In the genomic region with DNA sequence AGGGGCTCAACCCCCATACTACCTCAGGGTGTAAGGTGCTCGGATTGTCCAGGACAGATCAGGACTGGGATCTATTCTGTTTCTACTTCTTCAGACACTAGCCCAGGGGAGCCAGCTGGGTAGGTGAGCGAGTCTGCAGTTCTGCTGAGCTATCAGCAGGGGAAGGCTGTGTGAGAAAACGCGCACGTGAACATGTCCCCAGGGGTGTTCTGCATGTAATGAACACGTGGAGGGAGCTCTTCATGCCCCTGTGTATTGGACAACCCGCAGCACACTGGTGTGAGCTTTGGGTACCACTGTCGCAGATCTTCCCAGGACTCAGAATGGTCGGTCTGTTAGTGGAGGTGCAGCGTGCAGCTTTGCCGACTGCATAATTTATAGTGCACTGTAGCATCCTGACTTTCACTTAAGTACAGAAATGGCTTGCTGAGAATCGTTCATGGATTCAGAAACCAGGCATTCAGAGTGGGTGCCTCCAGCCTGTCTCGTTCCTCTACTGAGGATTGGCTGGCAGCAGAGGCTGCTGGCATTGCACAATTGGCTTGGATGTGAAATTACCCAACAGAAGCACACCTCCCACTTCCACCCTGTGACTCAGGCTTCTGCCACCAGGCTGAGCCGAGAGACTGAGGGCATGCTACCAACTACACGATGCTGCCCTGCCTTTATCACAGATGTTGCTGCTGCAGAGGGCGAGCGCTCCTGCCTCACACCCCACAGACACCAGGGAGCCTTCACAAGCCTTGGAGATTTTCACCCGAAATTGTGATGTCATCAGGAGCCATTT, we compare ENCODE assay signal across 9 mouse cellular contexts. TPM values are rescaled to one million over a fixed set of nuclear protein-coding genes. Genes with fewer than 3 reads are reported as not detected.
DNase-seq lines count a peak whose midpoint lies in the region; ATAC-seq lines count a peak whose summit lies in the region.
"Had no signal": no experiment of that assay in that cellular context is flagged by ENCODE, and none has a peak within 500 bp of the region (broad histone marks: within the 10 kb centered on the region; RNA-seq: fewer than 3 reads in every experiment).

No protein-coding gene starts in this region.

- DNase-seq in midbrain, embryonic 11.5 days (ENCODE audit: low spot score, missing footprints), result peak; percentile 37
- DNase-seq in midbrain, embryonic 14.5 days, result no peak
- peak; percentile 56 for DNase-seq in fat pad, adult 2 months (ENCODE audit: extremely low read depth, low read depth, low spot score)
- peak; percentile 85 to 90 for DNase-seq in left cerebral cortex, adult 18-20 months (ENCODE audit: low spot score in 2 of 2)
- DNase-seq in thymus, postnatal 4 days, result no peak
- no peak for DNase-seq in kidney, adult 8-10 months

- no peak overlapping the region for H3K9ac ChIP-seq in midbrain, embryonic 11.5 days (ENCODE audit: low read length)
- H3K9ac ChIP-seq in midbrain, embryonic 14.5 days (replicated peaks; ENCODE audit: low read length), result no peak overlapping the region
- H3K9ac ChIP-seq in neural tube, embryonic 15.5 days (replicated peaks), result no peak overlapping the region

- no peak overlapping the region for H3K4me3 ChIP-seq in midbrain, embryonic 11.5 days (ENCODE audit: low read depth, low read length)
- no peak overlapping the region for H3K4me3 ChIP-seq in midbrain, embryonic 14.5 days (replicated peaks; ENCODE audit: low read depth, low read length)
- H3K4me3 ChIP-seq in neural tube, embryonic 15.5 days (replicated peaks), result no peak overlapping the region

- 88% methylated on average over 18 of the region's 18 CpGs for WGBS in midbrain, embryonic 11.5 days
- 84% methylated on average over 18 of the region's 18 CpGs for WGBS in midbrain, embryonic 14.5 days
- 69% methylated on average over 18 of the region's 18 CpGs for WGBS in neural tube, embryonic 15.5 days

- H3K4me2 ChIP-seq in midbrain, embryonic 11.5 days, result no peak overlapping the region
- H3K4me2 ChIP-seq in midbrain, embryonic 14.5 days (ENCODE audit: low read length), result no peak overlapping the region
- no peak overlapping the region for H3K4me2 ChIP-seq in neural tube, embryonic 15.5 days

- ATAC-seq in midbrain, embryonic 11.5 days (ENCODE audit: low FRiP score), result no peak
- no peak for ATAC-seq in midbrain, embryonic 14.5 days (ENCODE audit: low FRiP score, low TSS enrichment)
- ATAC-seq in neural tube, embryonic 15.5 days (ENCODE audit: low FRiP score), result peak; percentile 33; the same call in 1 of the 2 replicates
- ATAC-seq in activated CD4-positive, CD25-positive, alpha-beta regulatory T cell, adult 4 months, result no peak

- no peaks in the 10 kb centered on the region for H3K9me3 ChIP-seq in midbrain, embryonic 11.5 days (ENCODE audit: control insufficient read depth, low read length)
- no peaks in the 10 kb centered on the region for H3K9me3 ChIP-seq in midbrain, embryonic 14.5 days (ENCODE audit: control insufficient read depth, low read length)
- H3K9me3 ChIP-seq in neural tube, embryonic 15.5 days (replicated peaks), result 0 out of 2 replicates have a peak, but pooled peaks cover 4% of the 10 kb centered on the region

- H3K27me3 ChIP-seq in midbrain, embryonic 11.5 days (ENCODE audit: control insufficient read depth, insufficient read depth, low read length), result no peaks in the 10 kb centered on the region
- no peaks in the 10 kb centered on the region for H3K27me3 ChIP-seq in midbrain, embryonic 14.5 days (ENCODE audit: control insufficient read depth, insufficient read depth, low read length)
- H3K27me3 ChIP-seq in neural tube, embryonic 15.5 days (replicated peaks), result no peaks in the 10 kb centered on the region

- no peaks in the 10 kb centered on the region for H3K4me1 ChIP-seq in midbrain, embryonic 11.5 days (ENCODE audit: control insufficient read depth, insufficient read depth, low read length)
- H3K4me1 ChIP-seq in midbrain, embryonic 14.5 days (ENCODE audit: control insufficient read depth, insufficient read depth, low read length), result no peaks in the 10 kb centered on the region
- peaks cover 9% of the 10 kb centered on the region; the same call in 1 of the 2 replicates for H3K4me1 ChIP-seq in neural tube, embryonic 15.5 days

- H3K36me3 ChIP-seq in midbrain, embryonic 11.5 days (ENCODE audit: control insufficient read depth, insufficient read depth, low read length), result peaks cover 4% of the 10 kb centered on the region; the same call in 1 of the 2 replicates
- H3K36me3 ChIP-seq in midbrain, embryonic 14.5 days (ENCODE audit: control insufficient read depth, insufficient read depth, low read length), result peaks cover 87% of the 10 kb centered on the region
- H3K36me3 ChIP-seq in neural tube, embryonic 15.5 days, result peaks cover 76% of the 10 kb centered on the region

- H3K27ac ChIP-seq in midbrain, embryonic 11.5 days (ENCODE audit: low read depth, low read length), result no peak overlapping the region
- no peak overlapping the region for H3K27ac ChIP-seq in midbrain, embryonic 14.5 days (replicated peaks; ENCODE audit: low read depth, low read length)
- 0 out of 2 replicates have a peak overlapping the region, but pooled peaks have one; percentile 37 for H3K27ac ChIP-seq in neural tube, embryonic 15.5 days (replicated peaks)

RNA-seq across cellular contexts. Expression of a gene that starts 42.0 kb away (rescaled TPM):
- 0.07 and 0.14 TPM in 2 replicates for polyA plus RNA-seq in midbrain, embryonic 11.5 days (2014; fragmentation: Nextera tagmentation; extraction: Ambion mirVana)
- polyA plus RNA-seq in midbrain, embryonic 14.5 days (2014; fragmentation: Nextera tagmentation; extraction: Ambion mirVana), result not detected in 2 replicates
- total RNA-seq in left cerebral cortex, adult 18-20 months (2021), result under 1 TPM in 1 of 2 experiments, not detected in 1; 0.19 TPM
- polyA plus RNA-seq in neural tube, embryonic 15.5 days (2015; fragmentation: Nextera tagmentation; extraction: Ambion mirVana), result not detected in 2 replicates
- not detected for polyA plus RNA-seq in activated CD4-positive, CD25-positive, alpha-beta regulatory T cell, adult 4 months (2017; shearing (Covaris generic))
- polyA plus RNA-seq: heart, embryonic 16.5 days had no signal

RNA-seq across cellular contexts. Expression of a gene that starts 53.2 kb away (rescaled TPM):
- polyA plus RNA-seq in midbrain, embryonic 11.5 days (2014; fragmentation: Nextera tagmentation; extraction: Ambion mirVana), result 0.78 and 0.80 TPM in 2 replicates
- 0.29 TPM in 1 of 2 replicates, not detected in the other for polyA plus RNA-seq in midbrain, embryonic 14.5 days (2014; fragmentation: Nextera tagmentation; extraction: Ambion mirVana)
- total RNA-seq in left cerebral cortex, adult 18-20 months (2021), result not detected
- 0.24 TPM in 1 of 2 replicates, not detected in the other for polyA plus RNA-seq in neural tube, embryonic 15.5 days (2015; fragmentation: Nextera tagmentation; extraction: Ambion mirVana)
- polyA plus RNA-seq in activated CD4-positive, CD25-positive, alpha-beta regulatory T cell, adult 4 months (2017; shearing (Covaris generic)), result not detected

Comparison
In these comparisons a context has a peak if more than half of its experiments do, and no peak if none do; other contexts are left out.
1. DNase-seq: peak in midbrain, embryonic 11.5 days (single experiment), fat pad, adult 2 months (single experiment) and left cerebral cortex, adult 18-20 months (2 of 2); none in midbrain, embryonic 14.5 days (single experiment), thymus, postnatal 4 days (single experiment) and kidney, adult 8-10 months (0 of 2).